Mouse (Mus musculus): ENCODE measurements around the gene Dcst1. TPM values are rescaled to one million over a fixed set of nuclear protein-coding genes. Genes with fewer than 3 reads are reported as not detected.

The Dcst1 gene
- total RNA-seq, 2 experiments from 2014 or later, result not detected

- no peak for DNase-seq
These were observed 34.1 kb downstream of the Dcst1 start for GRCm38 (mm10) chr3:89330948-89331347.

- no peak for DNase-seq
These were observed 34.7 kb downstream of the Dcst1 start for GRCm38 (mm10) chr3:89330346-89330745.

GRCm38 (mm10) chr3:89328623-89329022 is 36.4 kb downstream of the Dcst1 start:
- no peak for DNase-seq

- DNase-seq, result no peak
These were observed 37.6 kb downstream of the Dcst1 start for GRCm38 (mm10) chr3:89327371-89327870.

- DNase-seq, result no peak
These were observed 39.2 kb downstream of the Dcst1 start for GRCm38 (mm10) chr3:89325882-89326281.

GRCm38 (mm10) chr3:89322514-89323165 is 42.4 kb downstream of the Dcst1 start, which contains the start of gene Efna3:
Gene Efna3, minus strand, starts transcription at chr3:89322965.
- peak; percentile 88 for DNase-seq

- no peak for DNase-seq
These were observed 42.9 kb downstream of the Dcst1 start for GRCm38 (mm10) chr3:89322131-89322500.

GRCm38 (mm10) chr3:89321183-89322130 is 43.6 kb downstream of the Dcst1 start:
- DNase-seq, result no peak

GRCm38 (mm10) chr3:89320581-89321182 is 44.4 kb downstream of the Dcst1 start:
- peak in 1 of 2 experiments; percentile 56 for DNase-seq

GRCm38 (mm10) chr3:89319591-89320350 is 45.3 kb downstream of the Dcst1 start:
- DNase-seq, result no peak

- no peak for DNase-seq
These were observed 46.0 kb downstream of the Dcst1 start for GRCm38 (mm10) chr3:89318971-89319590.

GRCm38 (mm10) chr3:89318316-89318715 is 46.7 kb downstream of the Dcst1 start:
- no peak for DNase-seq

- DNase-seq, result no peak
These were observed 47.8 kb downstream of the Dcst1 start for GRCm38 (mm10) chr3:89317246-89317645.

GRCm38 (mm10) chr3:89316833-89317232 is 48.2 kb downstream of the Dcst1 start:
- DNase-seq, result peak; percentile 84 to 88

GRCm38 (mm10) chr3:89315930-89316831 is 48.9 kb downstream of the Dcst1 start:
- no peak for DNase-seq

- peak; percentile 77 to 78 for DNase-seq
These were observed 49.7 kb downstream of the Dcst1 start for GRCm38 (mm10) chr3:89315195-89315929.

- DNase-seq, result no peak
These were observed 50.3 kb downstream of the Dcst1 start for GRCm38 (mm10) chr3:89314791-89315190.

GRCm38 (mm10) chr3:89314340-89314739 is 50.7 kb downstream of the Dcst1 start:
- DNase-seq, result no peak

- DNase-seq, result peak; percentile 37 to 56
These were observed 57.0 kb downstream of the Dcst1 start for GRCm38 (mm10) chr3:89308089-89308488.
